Mouse (Mus musculus): ENCODE measurements around the gene Fa2h. TPM values are rescaled to one million over a fixed set of nuclear protein-coding genes. Genes with fewer than 3 reads are reported as not detected.

The Fa2h gene
- polyA plus RNA-seq, 1 experiment from 2014 or later, result 0.12 TPM

- 75% methylated on average over 4 of the region's 4 CpGs for WGBS
- H3K36me3 ChIP-seq, result no peaks in the 10 kb centered on the region
- H3K9ac ChIP-seq, result no peak overlapping the region
- no peak overlapping the region for H3K4me3 ChIP-seq
- H3K4me1 ChIP-seq, result peaks cover 8% of the 10 kb centered on the region
- peaks cover 34% of the 10 kb centered on the region for H3K27me3 ChIP-seq
- H3K9me3 ChIP-seq (replicated peaks), result no peaks in the 10 kb centered on the region
- no peak overlapping the region for H3K4me2 ChIP-seq (replicated peaks)
- no peak for ATAC-seq (ENCODE audit: low FRiP score)
- H3K27ac ChIP-seq, result no peak overlapping the region
Measured at GRCm38 (mm10) chr8:111389581-111389980, 4.0 kb downstream of the Fa2h start.

GRCm38 (mm10) chr8:111385915-111386314, 7.7 kb downstream of the Fa2h start:
- Histone ChIP-seq H3K27ac (no peak overlapping the region), H3K9ac (no peak overlapping the region), H3K36me3 (no peaks in the 10 kb centered on the region), H3K27me3 (peaks cover 5% of the 10 kb centered on the region), H3K4me3 (no peak overlapping the region), H3K9me3 (replicated peaks) (no peaks in the 10 kb centered on the region), H3K4me2 (replicated peaks) (no peak overlapping the region), H3K4me1 (no peaks in the 10 kb centered on the region)
- WGBS, result 81% methylated on average over 9 of the region's 9 CpGs
- ATAC-seq (ENCODE audit: low FRiP score), result no peak

- H3K4me2 ChIP-seq (replicated peaks), result no peak overlapping the region
- H3K27ac ChIP-seq, result no peak overlapping the region
- H3K36me3 ChIP-seq, result no peaks in the 10 kb centered on the region
- H3K27me3 ChIP-seq, result no peaks in the 10 kb centered on the region
- H3K9ac ChIP-seq, result no peak overlapping the region
- no peaks in the 10 kb centered on the region for H3K4me1 ChIP-seq
- 46% methylated on average over 2 of the region's 2 CpGs for WGBS
- H3K4me3 ChIP-seq, result no peak overlapping the region
- no peak for ATAC-seq (ENCODE audit: low FRiP score)
- no peaks in the 10 kb centered on the region for H3K9me3 ChIP-seq (replicated peaks)
Measured at GRCm38 (mm10) chr8:111384628-111385027, 9.0 kb downstream of the Fa2h start.

GRCm38 (mm10) chr8:111375192-111375591, 18.4 kb downstream of the Fa2h start:
- 0 out of 2 replicates have a peak, but pooled peaks cover 4% of the 10 kb centered on the region for H3K27me3 ChIP-seq
- no peak overlapping the region for H3K4me3 ChIP-seq
- WGBS, result 40% methylated on average over 6 of the region's 6 CpGs
- no peak overlapping the region for H3K4me2 ChIP-seq (replicated peaks)
- peaks cover 9% of the 10 kb centered on the region for H3K4me1 ChIP-seq
- no peak for ATAC-seq (ENCODE audit: low FRiP score)
- no peak overlapping the region for H3K27ac ChIP-seq
- no peaks in the 10 kb centered on the region for H3K36me3 ChIP-seq
- H3K9me3 ChIP-seq (replicated peaks), result no peaks in the 10 kb centered on the region
- no peak overlapping the region for H3K9ac ChIP-seq

- WGBS, result 91% methylated on average over 9 of the region's 9 CpGs
- no peak for ATAC-seq (ENCODE audit: low FRiP score)
- Histone ChIP-seq H3K9me3 (replicated peaks) (no peaks in the 10 kb centered on the region), H3K4me1 (no peaks in the 10 kb centered on the region), H3K27ac (no peak overlapping the region), H3K27me3 (no peaks in the 10 kb centered on the region), H3K4me3 (no peak overlapping the region), H3K36me3 (no peaks in the 10 kb centered on the region), H3K9ac (no peak overlapping the region), H3K4me2 (replicated peaks) (no peak overlapping the region)
Measured at GRCm38 (mm10) chr8:111369711-111370110, 23.9 kb downstream of the Fa2h start.

- WGBS, result 79% methylated on average over 8 of the region's 8 CpGs
- Histone ChIP-seq H3K9ac (no peak overlapping the region), H3K4me1 (no peaks in the 10 kb centered on the region), H3K27me3 (no peaks in the 10 kb centered on the region), H3K4me3 (no peak overlapping the region), H3K27ac (no peak overlapping the region), H3K36me3 (no peaks in the 10 kb centered on the region), H3K4me2 (replicated peaks) (no peak overlapping the region; the same call in 1 of the 2 replicates), H3K9me3 (replicated peaks) (no peaks in the 10 kb centered on the region)
- no peak for ATAC-seq (ENCODE audit: low FRiP score)
Measured at GRCm38 (mm10) chr8:111367350-111367749, 26.3 kb downstream of the Fa2h start.

- H3K4me3 ChIP-seq, result no peak overlapping the region
Measured at GRCm38 (mm10) chr8:111366610-111367234, 26.9 kb downstream of the Fa2h start.

GRCm38 (mm10) chr8:111363489-111363888, 30.1 kb downstream of the Fa2h start:
- no peak overlapping the region for H3K4me3 ChIP-seq
- no peak overlapping the region for H3K4me2 ChIP-seq (replicated peaks)
- no peaks in the 10 kb centered on the region for H3K27me3 ChIP-seq
- H3K9me3 ChIP-seq (replicated peaks), result no peaks in the 10 kb centered on the region
- WGBS, result 79% methylated on average over 8 of the region's 8 CpGs
- H3K27ac ChIP-seq, result no peak overlapping the region
- ATAC-seq (ENCODE audit: low FRiP score), result no peak
- no peaks in the 10 kb centered on the region for H3K4me1 ChIP-seq
- H3K9ac ChIP-seq, result no peak overlapping the region
- H3K36me3 ChIP-seq, result no peaks in the 10 kb centered on the region

More at GRCm38 (mm10) chr8:111366610-111367234, 26.9 kb downstream of the Fa2h start:
- H3K4me2 ChIP-seq (replicated peaks), result no peak overlapping the region; the same call in 1 of the 2 replicates
- H3K4me1 ChIP-seq, result no peaks in the 10 kb centered on the region
- no peak overlapping the region for H3K27ac ChIP-seq
- ATAC-seq (ENCODE audit: low FRiP score), result no peak
- no peak overlapping the region for H3K9ac ChIP-seq
- H3K9me3 ChIP-seq (replicated peaks), result no peaks in the 10 kb centered on the region
- WGBS, result 46% methylated on average over 14 of the region's 14 CpGs
- no peaks in the 10 kb centered on the region for H3K36me3 ChIP-seq
- no peaks in the 10 kb centered on the region for H3K27me3 ChIP-seq

GRCm38 (mm10) chr8:111360579-111361209, 32.9 kb downstream of the Fa2h start:
- 62% methylated on average over 7 of the region's 7 CpGs for WGBS
- H3K36me3 ChIP-seq, result no peaks in the 10 kb centered on the region
- H3K27ac ChIP-seq, result no peak overlapping the region
- ATAC-seq (ENCODE audit: low FRiP score), result no peak
- H3K9ac ChIP-seq, result no peak overlapping the region
- no peak overlapping the region for H3K4me3 ChIP-seq
- H3K9me3 ChIP-seq (replicated peaks), result no peaks in the 10 kb centered on the region
- no peaks in the 10 kb centered on the region for H3K27me3 ChIP-seq
- H3K4me2 ChIP-seq (replicated peaks), result no peak overlapping the region
- no peaks in the 10 kb centered on the region for H3K4me1 ChIP-seq

GRCm38 (mm10) chr8:111359936-111360335, 33.7 kb downstream of the Fa2h start:
- no peaks in the 10 kb centered on the region for H3K27me3 ChIP-seq
- no peak overlapping the region for H3K4me3 ChIP-seq
- no peak overlapping the region for H3K4me2 ChIP-seq (replicated peaks)
- H3K4me1 ChIP-seq, result no peaks in the 10 kb centered on the region
- H3K36me3 ChIP-seq, result no peaks in the 10 kb centered on the region
- WGBS, result 79% methylated on average over 5 of the region's 5 CpGs
- no peak overlapping the region for H3K27ac ChIP-seq
- no peak overlapping the region for H3K9ac ChIP-seq
- no peaks in the 10 kb centered on the region for H3K9me3 ChIP-seq (replicated peaks)
- no peak for ATAC-seq (ENCODE audit: low FRiP score)

GRCm38 (mm10) chr8:111358905-111359304, 34.7 kb downstream of the Fa2h start:
- H3K27ac ChIP-seq, result no peak overlapping the region
- no peak overlapping the region for H3K4me3 ChIP-seq
- H3K4me1 ChIP-seq, result no peaks in the 10 kb centered on the region
- WGBS, result 57% methylated on average over 1 of the region's 1 CpGs
- no peak overlapping the region for H3K4me2 ChIP-seq (replicated peaks)
- H3K27me3 ChIP-seq, result no peaks in the 10 kb centered on the region
- no peaks in the 10 kb centered on the region for H3K36me3 ChIP-seq
- ATAC-seq (ENCODE audit: low FRiP score), result no peak
- no peak overlapping the region for H3K9ac ChIP-seq
- no peaks in the 10 kb centered on the region for H3K9me3 ChIP-seq (replicated peaks)

GRCm38 (mm10) chr8:111357433-111357832, 36.2 kb downstream of the Fa2h start:
- no peak overlapping the region for H3K4me3 ChIP-seq
- 92% methylated on average over 3 of the region's 4 CpGs for WGBS
- no peak for ATAC-seq (ENCODE audit: low FRiP score)

GRCm38 (mm10) chr8:111353497-111353896, 40.1 kb downstream of the Fa2h start:
- 82% methylated on average over 9 of the region's 9 CpGs for WGBS
- Histone ChIP-seq H3K27me3 (0 out of 2 replicates have a peak, but pooled peaks cover 5% of the 10 kb centered on the region), H3K4me1 (no peaks in the 10 kb centered on the region), H3K36me3 (no peaks in the 10 kb centered on the region), H3K27ac (no peak overlapping the region), H3K9me3 (replicated peaks) (no peaks in the 10 kb centered on the region), H3K4me2 (replicated peaks) (no peak overlapping the region), H3K4me3 (no peak overlapping the region), H3K9ac (no peak overlapping the region)
- no peak for ATAC-seq (ENCODE audit: low FRiP score)

More at GRCm38 (mm10) chr8:111357433-111357832, 36.2 kb downstream of the Fa2h start:
- H3K4me1 ChIP-seq, result no peaks in the 10 kb centered on the region
- no peaks in the 10 kb centered on the region for H3K36me3 ChIP-seq
- H3K4me2 ChIP-seq (replicated peaks), result no peak overlapping the region
- H3K9ac ChIP-seq, result no peak overlapping the region
- H3K9me3 ChIP-seq (replicated peaks), result no peaks in the 10 kb centered on the region
- no peaks in the 10 kb centered on the region for H3K27me3 ChIP-seq
- H3K27ac ChIP-seq, result no peak overlapping the region

Measured in hindbrain, embryonic 12.5 days (tissue).